Mouse (Mus musculus) intestine, postnatal 0 days (tissue): Measurements from ENCODE around the gene Tspoap1. TPM values are rescaled to one million over a fixed set of nuclear protein-coding genes. Genes with fewer than 3 reads are reported as not detected.

ENCODE experiments used
- ATAC-seq: fragments of 200-750 bp; cut with Nextera tagmentation; 2 replicates; pipeline ENCODE4 v1.8.0; 2017; ENCODE audit warnings: mild to moderate bottlenecking, moderate TSS enrichment, moderate library complexity
- H3K27ac ChIP-seq: fragments of 300-500 bp; sonication (generic); 2 replicates; pipeline ENCODE4 v1.5.1; 2014; ENCODE audit warnings: mild to moderate bottlenecking, low read depth, low read length, moderate library complexity
- H3K27me3 ChIP-seq: fragments of 300-500 bp; sonication (generic); replicated peaks from 2 replicates; pipeline ENCODE4 v1.6.1; 2014; ENCODE audit warnings: low read length, mixed read lengths; ENCODE audit not compliant: control insufficient read depth, insufficient read depth
- H3K36me3 ChIP-seq: fragments of 300-500 bp; sonication (generic); 2 replicates; pipeline ENCODE4 v1.6.1; 2014; ENCODE audit warnings: mild to moderate bottlenecking, moderate library complexity; ENCODE audit not compliant: control insufficient read depth, insufficient read depth
- H3K4me1 ChIP-seq: fragments of 300-500 bp; sonication (generic); replicated peaks from 2 replicates; pipeline ENCODE4 v1.6.1; 2014; ENCODE audit warnings: antibody characterized with exemption, low read length, mixed read lengths; ENCODE audit not compliant: control insufficient read depth, insufficient read depth
- H3K4me2 ChIP-seq: fragments of 300-500 bp; sonication (generic); replicated peaks from 2 replicates; pipeline ENCODE4 v1.6.1; 2014; ENCODE audit warnings: low read depth, mild to moderate bottlenecking, moderate library complexity
- H3K4me3 ChIP-seq: fragments of 300-500 bp; sonication (generic); 2 replicates; pipeline ENCODE4 v1.5.1; 2014; ENCODE audit warnings: low read depth, low read length
- H3K9ac ChIP-seq: fragments of 300-500 bp; sonication (generic); 2 replicates; pipeline ENCODE4 v1.6.1; 2014; ENCODE audit warnings: mild to moderate bottlenecking, low read depth, low read length
- H3K9me3 ChIP-seq: fragments of 300-500 bp; sonication (generic); 2 replicates; pipeline ENCODE4 v1.6.1; 2016; ENCODE audit warnings: mixed run types; ENCODE audit not compliant: control insufficient read depth
- CTCF ChIP-seq: sonication (generic); IDR thresholded peaks from 2 replicates; pipeline ENCODE4 v1.5.1; 2016; ENCODE audit warnings: low read depth, mild to moderate bottlenecking, control low read depth, antibody characterized with exemption, moderate library complexity
- WGBS: fragments of 180-500 bp; shearing (Covaris S2); extraction: QIAGEN DNeasy Blood & Tissue Kit; methylation state at CpG from one replicate; pipeline ENCODE4 v1.1.7; 2014; 5-methylcytosine and 5-hydroxymethylcytosine counted together
- polyA plus RNA-seq: library from polyadenylated mRNA; unstranded; fragments of >200 nt; fragmentation: Nextera tagmentation; extraction: Ambion mirVana; gene quantifications from 2 replicates; pipeline ENCODE4 v1.2.1, GENCODE M21; 2015

Tspoap1 gene
- polyA plus RNA-seq, 1 experiment from 2014 or later = 0.61 TPM

DNA sequence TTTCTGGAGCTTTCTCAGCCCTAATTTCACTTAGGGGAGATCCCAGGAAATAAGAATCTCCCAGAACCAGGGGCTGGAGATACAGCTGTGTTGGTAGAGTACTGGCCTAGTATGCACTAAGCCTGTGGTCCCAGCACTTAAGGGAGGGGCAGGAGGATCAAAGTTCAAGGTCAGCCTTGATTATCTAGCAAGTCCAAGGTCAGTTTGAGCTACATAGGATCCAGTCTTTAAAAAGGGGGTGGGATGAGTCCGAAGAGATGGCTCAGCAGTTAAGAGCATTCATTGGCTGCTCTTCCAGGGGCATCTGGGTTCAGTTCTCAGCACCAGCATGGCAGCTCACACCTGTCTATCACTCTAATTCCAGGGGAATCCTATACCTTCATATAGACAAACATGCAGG lies 8.0 kb upstream of the Tspoap1 start:
- WGBS = 85% methylated on average over 1 of the region's 1 CpGs
- TF ChIP-seq CTCF = no peak
- Histone ChIP-seq H3K9me3 (no peaks in the 10 kb centered on the region), H3K27ac (no peak overlapping the region), H3K27me3 (no peaks in the 10 kb centered on the region), H3K4me2 (no peak overlapping the region), H3K4me1 (no peaks in the 10 kb centered on the region), H3K4me3 (no peak overlapping the region), H3K9ac (no peak overlapping the region), H3K36me3 (no peaks in the 10 kb centered on the region)
- no peak for ATAC-seq

DNA sequence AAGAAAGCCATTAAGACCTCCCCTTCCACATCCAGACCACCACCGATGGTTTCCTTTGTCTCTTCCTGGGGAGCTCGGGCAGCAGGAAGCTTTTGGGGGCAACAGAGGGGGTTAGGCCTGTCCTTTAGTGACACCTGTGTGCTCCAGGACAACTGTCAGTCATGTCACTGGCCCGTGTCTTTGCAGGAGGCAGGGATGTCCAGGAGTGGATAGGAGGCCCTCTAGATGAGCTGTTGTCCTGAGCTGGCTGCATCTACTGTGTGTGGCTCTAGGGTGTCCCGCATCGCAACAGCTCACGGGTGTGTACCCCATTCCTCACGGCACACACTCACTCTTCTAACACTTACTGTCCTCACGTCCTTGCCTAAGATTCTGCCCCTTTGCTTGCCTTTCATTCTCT lies 7.1 kb upstream of the Tspoap1 start:
- Histone ChIP-seq H3K9ac (no peak overlapping the region), H3K4me1 (no peaks in the 10 kb centered on the region), H3K4me2 (no peak overlapping the region), H3K9me3 (no peaks in the 10 kb centered on the region), H3K27ac (no peak overlapping the region), H3K36me3 (no peaks in the 10 kb centered on the region), H3K27me3 (no peaks in the 10 kb centered on the region), H3K4me3 (no peak overlapping the region)
- no peak for ATAC-seq
- no peak for TF ChIP-seq CTCF
- WGBS = 91% methylated on average over 8 of the region's 8 CpGs

DNA sequence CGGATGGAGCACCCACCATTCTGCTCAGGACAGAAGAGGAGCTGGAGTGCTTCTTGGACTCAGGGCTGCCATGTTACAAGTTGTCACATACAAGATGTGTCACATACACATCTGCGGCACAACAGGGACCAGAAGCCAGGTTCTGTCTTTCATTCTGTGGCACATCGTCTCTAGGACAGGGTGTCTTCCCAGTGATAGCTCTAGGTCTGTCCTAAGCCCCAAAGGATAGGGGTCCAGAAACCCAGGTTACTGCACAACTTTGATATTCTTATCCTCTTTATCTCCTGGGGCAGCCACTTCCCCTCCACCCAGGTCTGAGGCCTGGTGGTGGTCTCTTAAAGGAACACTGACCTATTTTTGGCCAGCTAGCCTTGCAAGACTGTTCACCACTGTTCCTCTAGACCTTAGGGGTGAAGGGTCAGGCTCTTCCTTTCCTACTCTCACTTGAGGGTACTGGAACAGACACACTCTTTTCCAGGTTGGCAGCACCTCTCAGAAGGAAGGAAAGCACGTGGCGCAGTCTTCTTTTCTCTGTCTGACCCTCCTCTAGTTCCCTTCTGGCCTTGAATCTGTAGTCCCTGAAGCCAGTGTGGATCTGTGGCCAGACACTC lies 6.3 kb upstream of the Tspoap1 start:
- Histone ChIP-seq H3K4me2 (no peak overlapping the region), H3K9me3 (no peaks in the 10 kb centered on the region), H3K36me3 (no peaks in the 10 kb centered on the region), H3K27ac (no peak overlapping the region), H3K4me3 (no peak overlapping the region), H3K4me1 (no peaks in the 10 kb centered on the region), H3K27me3 (no peaks in the 10 kb centered on the region), H3K9ac (no peak overlapping the region)
- no peak for ATAC-seq
- no peak for TF ChIP-seq CTCF
- WGBS = 85% methylated on average over 5 of the region's 5 CpGs

DNA sequence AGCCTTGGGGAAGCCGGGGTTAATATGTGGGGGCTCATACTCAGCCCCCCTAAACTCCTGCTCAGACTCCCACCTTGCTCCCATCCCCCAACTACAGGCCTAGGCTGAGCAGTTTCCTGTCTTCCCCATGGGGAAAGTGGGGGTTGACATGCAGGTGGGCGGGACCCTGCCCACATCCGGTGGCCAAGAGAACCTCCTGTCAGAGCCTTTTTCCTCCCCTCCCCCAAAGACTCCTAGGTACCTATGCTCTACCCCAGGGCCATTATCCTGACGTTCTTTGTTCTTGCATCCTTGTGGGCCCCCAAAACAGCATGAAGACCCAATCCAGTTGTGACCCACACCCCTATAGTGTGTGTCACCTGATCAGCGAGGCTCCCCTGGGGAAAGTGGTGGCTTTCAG lies 5.7 kb upstream of the Tspoap1 start:
- Histone ChIP-seq H3K27ac (no peak overlapping the region), H3K4me2 (no peak overlapping the region), H3K27me3 (no peaks in the 10 kb centered on the region), H3K36me3 (no peaks in the 10 kb centered on the region), H3K4me1 (no peaks in the 10 kb centered on the region), H3K9ac (no peak overlapping the region), H3K4me3 (no peak overlapping the region), H3K9me3 (no peaks in the 10 kb centered on the region)
- TF ChIP-seq CTCF = no peak
- no peak for ATAC-seq
- WGBS = 74% methylated on average over 5 of the region's 5 CpGs

DNA sequence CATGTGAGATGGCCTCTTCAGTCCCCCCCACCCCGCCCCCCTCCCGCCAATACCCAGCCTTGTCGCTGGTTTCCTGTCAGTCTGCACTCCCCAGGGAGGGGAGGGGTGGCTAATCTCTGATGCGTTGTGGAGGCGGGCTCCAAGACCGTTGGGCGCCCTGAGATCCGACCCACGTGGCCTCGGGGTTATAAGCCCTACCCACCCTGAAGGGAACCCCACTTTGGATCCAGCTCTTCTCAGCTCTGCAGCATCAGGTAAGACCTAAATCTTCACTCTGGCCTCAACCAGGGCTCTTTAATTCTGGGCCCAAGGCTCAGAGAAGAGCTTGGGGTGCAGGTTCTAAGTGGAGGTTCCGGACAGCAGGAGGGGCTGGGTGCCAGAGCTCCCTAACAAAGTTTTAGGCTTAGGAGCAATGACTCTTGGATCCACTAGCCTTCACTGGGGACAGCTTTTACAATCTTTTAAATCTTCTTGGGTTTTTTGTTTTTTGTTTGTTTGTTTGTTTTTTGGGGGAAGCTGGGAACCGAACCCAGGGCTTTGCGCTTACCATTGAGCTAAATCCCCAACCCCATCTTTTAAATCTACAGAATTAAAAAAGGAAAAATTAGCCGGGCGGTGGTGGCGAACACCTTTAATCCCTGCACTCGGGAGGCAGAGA lies 4.9 kb upstream of the Tspoap1 start:
- peaks cover 5% of the 10 kb centered on the region for H3K27me3 ChIP-seq
- no peaks in the 10 kb centered on the region for H3K36me3 ChIP-seq
- 74% methylated on average over 17 of the region's 17 CpGs for WGBS

DNA sequence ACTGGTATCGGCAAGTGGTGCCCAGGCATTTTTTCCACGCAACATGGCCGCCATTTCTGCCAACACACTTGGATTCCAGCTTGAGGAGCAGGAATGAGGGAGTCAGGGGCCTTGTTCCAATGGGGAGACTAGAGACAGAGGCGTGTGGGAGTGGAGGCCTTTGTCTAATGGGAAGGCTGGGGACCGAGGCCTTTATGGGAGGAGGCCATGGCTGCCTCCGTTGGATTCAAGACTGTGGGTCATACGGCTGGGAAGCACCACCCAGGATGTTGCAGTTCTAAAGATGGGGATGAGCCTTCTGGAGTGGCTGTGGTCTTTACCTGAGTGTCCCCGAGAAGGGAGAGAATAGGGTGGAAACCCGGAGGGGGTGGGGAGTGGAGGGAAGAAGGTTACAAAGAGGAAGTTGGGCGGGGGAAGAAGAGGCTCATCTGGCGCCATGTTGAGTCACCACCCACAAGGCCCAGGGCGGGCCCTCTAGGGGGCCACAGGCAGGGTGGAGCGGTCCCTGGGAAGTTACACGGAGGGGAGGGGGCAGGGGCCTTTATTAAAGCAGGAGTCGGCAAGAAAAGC lies 4.0 kb upstream of the Tspoap1 start:
- H3K9me3 ChIP-seq = no peaks in the 10 kb centered on the region
- no peak for TF ChIP-seq CTCF
- no peak for ATAC-seq
- peaks cover 13% of the 10 kb centered on the region for H3K27me3 ChIP-seq
- no peak overlapping the region for H3K4me2 ChIP-seq
- H3K36me3 ChIP-seq = no peaks in the 10 kb centered on the region
- H3K9ac ChIP-seq = no peak overlapping the region
- H3K27ac ChIP-seq = no peak overlapping the region
- H3K4me3 ChIP-seq = no peak overlapping the region
- H3K4me1 ChIP-seq = no peaks in the 10 kb centered on the region
- WGBS = 82% methylated on average over 15 of the region's 15 CpGs

More for the DNA sequence above, 4.9 kb upstream of the Tspoap1 start:
- Histone ChIP-seq H3K4me3 (no peak overlapping the region), H3K4me1 (no peaks in the 10 kb centered on the region), H3K9ac (no peak overlapping the region), H3K9me3 (no peaks in the 10 kb centered on the region), H3K27ac (no peak overlapping the region), H3K4me2 (no peak overlapping the region)
- ATAC-seq = peak; percentile 22
- TF ChIP-seq CTCF = no peak
